Mouse (Mus musculus): ENCODE data around the gene Rab1b. TPM values are rescaled to one million over a fixed set of nuclear protein-coding genes. Genes with fewer than 3 reads are reported as not detected.
"Not testable (repeated sequence)": the region's sequence is repeated elsewhere in the genome, so short reads cannot be mapped to it uniquely, and the experiment has no call there.

The Rab1b gene
- 225 and 254 TPM in 2 replicates for polyA plus RNA-seq (2014; fragmentation: Nextera tagmentation; extraction: Ambion mirVana)

DNA sequence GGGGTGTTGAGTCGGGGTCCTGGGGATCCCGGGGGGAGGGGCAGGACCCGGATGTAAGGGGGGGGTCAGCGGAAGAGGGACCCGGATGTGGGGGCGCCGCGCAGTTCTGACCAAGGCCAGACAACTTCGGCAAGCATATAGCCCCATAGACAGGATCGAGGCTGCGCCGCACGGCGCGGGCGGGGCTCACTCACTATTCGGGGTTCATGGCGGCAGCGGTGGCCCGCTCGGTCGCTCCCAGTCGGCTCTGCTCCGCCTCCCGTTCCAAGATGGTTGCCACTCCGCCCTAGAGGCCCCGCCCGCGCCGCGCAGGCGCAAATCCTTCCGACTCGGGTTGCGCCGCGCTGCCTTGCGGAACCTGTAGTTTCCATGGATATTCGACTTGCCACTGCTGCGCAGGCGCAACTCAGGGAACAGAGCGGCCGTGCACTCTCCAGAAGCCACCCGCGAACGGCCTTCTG is at the start of gene Rab1b:
Gene Rab1b, minus strand, starts transcription at position 342 of the 461 bp plus-strand sequence.
- Histone ChIP-seq H3K9ac (ENCODE audit: low read depth, low read length) (peak within 1 kb of the TSS; percentile 87), H3K36me3 (ENCODE audit: control insufficient read depth, insufficient read depth, low read length) (peaks cover 75% of the 10 kb centered on the region), H3K27me3 (replicated peaks; ENCODE audit: control insufficient read depth, insufficient read depth, low read length) (no peaks in the 10 kb centered on the region), H3K9me3 (ENCODE audit: control insufficient read depth, low read length) (no peaks in the 10 kb centered on the region), H3K27ac (replicated peaks; ENCODE audit: low read depth, low read length) (peak within 1 kb of the TSS; percentile 96), H3K4me3 (ENCODE audit: low read depth, low read length) (peak within 1 kb of the TSS; percentile 63), H3K4me1 (ENCODE audit: control insufficient read depth, insufficient read depth, low read length) (peaks cover 7% of the 10 kb centered on the region; the same call in 1 of the 2 replicates), H3K4me2 (ENCODE audit: low read depth, low read length) (peak within 1 kb of the TSS; percentile 78)
- DNase-seq (ENCODE audit: low spot score) (peak; percentile 99), ATAC-seq (ENCODE audit: low read depth) (peak; percentile 97)
- under 1% methylated on average over 16 of the region's 46 CpGs for WGBS

DNA sequence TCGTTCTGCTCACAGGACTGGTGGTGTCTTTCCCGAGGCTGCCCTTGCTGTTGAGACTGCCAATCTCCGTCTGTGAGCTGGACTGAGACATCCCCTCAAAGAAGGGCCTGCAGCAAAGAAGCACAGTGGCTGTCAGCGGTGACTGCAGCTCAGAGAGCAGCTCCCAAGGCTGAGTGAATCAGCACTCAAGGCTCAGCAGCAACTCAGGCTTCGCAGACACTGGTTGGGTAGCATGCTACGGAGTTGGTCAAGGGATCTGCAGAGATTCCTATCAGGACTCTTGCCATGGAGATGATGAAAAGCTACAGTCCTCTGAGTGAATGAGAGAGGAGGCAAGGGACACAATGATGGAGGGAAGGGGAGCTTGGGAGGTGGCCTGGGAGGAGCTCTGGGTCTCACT is 45.4 kb upstream of the Rab1b start:
- WGBS = 93% methylated on average over 6 of the region's 6 CpGs
- Histone ChIP-seq H3K4me1 (ENCODE audit: control insufficient read depth, insufficient read depth, low read length) (no peaks in the 10 kb centered on the region), H3K4me2 (ENCODE audit: low read depth, low read length) (no peak overlapping the region), H3K9me3 (ENCODE audit: control insufficient read depth, low read length) (no peaks in the 10 kb centered on the region), H3K27me3 (replicated peaks; ENCODE audit: control insufficient read depth, insufficient read depth, low read length) (no peaks in the 10 kb centered on the region), H3K9ac (ENCODE audit: low read depth, low read length) (no peak overlapping the region), H3K36me3 (ENCODE audit: control insufficient read depth, insufficient read depth, low read length) (peaks cover 38% of the 10 kb centered on the region), H3K27ac (replicated peaks; ENCODE audit: low read depth, low read length) (no peak overlapping the region), H3K4me3 (ENCODE audit: low read depth, low read length) (no peak overlapping the region)
- DNase-seq (ENCODE audit: low spot score) = no peak
- no peak for ATAC-seq (ENCODE audit: low read depth)

DNA sequence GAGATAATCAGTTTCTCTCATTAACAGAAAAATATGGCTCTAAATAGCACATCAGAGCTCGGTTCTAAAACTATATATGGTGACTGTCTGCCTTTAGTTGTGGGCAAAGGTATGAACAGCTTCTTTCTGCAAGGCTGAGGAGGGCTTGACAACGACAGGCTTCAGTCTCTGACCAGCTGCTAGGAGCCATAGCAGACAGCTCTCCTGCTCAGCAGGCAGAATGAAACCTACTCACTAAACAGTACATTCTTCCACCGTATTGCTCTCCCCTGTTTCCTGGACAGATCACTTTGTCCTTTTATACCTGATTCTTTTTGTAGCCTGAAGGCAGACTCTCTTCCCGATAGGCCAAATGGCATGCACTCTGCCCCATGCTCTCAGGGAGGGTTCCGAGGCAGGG is 44.9 kb upstream of the Rab1b start:
- WGBS = 74% methylated on average over 5 of the region's 5 CpGs
- DNase-seq (ENCODE audit: low spot score) (no peak), ATAC-seq (ENCODE audit: low read depth) (no peak)
- H3K4me3 ChIP-seq (ENCODE audit: low read depth, low read length) = no peak overlapping the region
- no peak overlapping the region for H3K4me2 ChIP-seq (ENCODE audit: low read depth, low read length)
- H3K27ac ChIP-seq (replicated peaks; ENCODE audit: low read depth, low read length) = no peak overlapping the region
- no peaks in the 10 kb centered on the region for H3K27me3 ChIP-seq (replicated peaks; ENCODE audit: control insufficient read depth, insufficient read depth, low read length)
- H3K9ac ChIP-seq (ENCODE audit: low read depth, low read length) = no peak overlapping the region
- no peaks in the 10 kb centered on the region for H3K9me3 ChIP-seq (ENCODE audit: control insufficient read depth, low read length)
- H3K4me1 ChIP-seq (ENCODE audit: control insufficient read depth, insufficient read depth, low read length) = no peaks in the 10 kb centered on the region
- H3K36me3 ChIP-seq (ENCODE audit: control insufficient read depth, insufficient read depth, low read length) = peaks cover 38% of the 10 kb centered on the region

DNA sequence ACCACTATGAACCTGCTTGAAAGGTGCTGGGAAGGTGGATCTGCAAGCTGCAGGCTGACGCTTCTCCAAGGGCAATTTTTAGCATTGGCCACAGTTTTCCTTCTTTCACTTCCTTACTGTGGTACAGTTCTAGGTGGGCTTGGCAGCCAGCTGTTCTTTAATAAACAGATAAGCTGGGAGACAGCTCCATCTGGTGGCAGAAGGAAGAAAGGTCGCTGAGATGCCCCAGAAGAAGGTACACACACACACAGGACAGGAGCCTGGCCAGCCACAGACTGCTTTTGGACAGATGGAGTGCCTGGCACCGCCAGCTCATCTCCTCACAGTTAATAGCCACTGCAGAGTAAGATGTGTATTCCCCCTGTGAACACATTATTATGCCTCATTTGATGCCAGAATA is 44.5 kb upstream of the Rab1b start:
- Histone ChIP-seq H3K36me3 (ENCODE audit: control insufficient read depth, insufficient read depth, low read length) (peaks cover 38% of the 10 kb centered on the region), H3K27me3 (replicated peaks; ENCODE audit: control insufficient read depth, insufficient read depth, low read length) (no peaks in the 10 kb centered on the region), H3K4me3 (ENCODE audit: low read depth, low read length) (no peak overlapping the region), H3K4me1 (ENCODE audit: control insufficient read depth, insufficient read depth, low read length) (no peaks in the 10 kb centered on the region), H3K4me2 (ENCODE audit: low read depth, low read length) (no peak overlapping the region), H3K27ac (replicated peaks; ENCODE audit: low read depth, low read length) (no peak overlapping the region), H3K9ac (ENCODE audit: low read depth, low read length) (no peak overlapping the region), H3K9me3 (ENCODE audit: control insufficient read depth, low read length) (no peaks in the 10 kb centered on the region)
- 42% methylated on average over 3 of the region's 3 CpGs for WGBS
- peak; percentile 54 for DNase-seq (ENCODE audit: low spot score)
- no peak for ATAC-seq (ENCODE audit: low read depth)

DNA sequence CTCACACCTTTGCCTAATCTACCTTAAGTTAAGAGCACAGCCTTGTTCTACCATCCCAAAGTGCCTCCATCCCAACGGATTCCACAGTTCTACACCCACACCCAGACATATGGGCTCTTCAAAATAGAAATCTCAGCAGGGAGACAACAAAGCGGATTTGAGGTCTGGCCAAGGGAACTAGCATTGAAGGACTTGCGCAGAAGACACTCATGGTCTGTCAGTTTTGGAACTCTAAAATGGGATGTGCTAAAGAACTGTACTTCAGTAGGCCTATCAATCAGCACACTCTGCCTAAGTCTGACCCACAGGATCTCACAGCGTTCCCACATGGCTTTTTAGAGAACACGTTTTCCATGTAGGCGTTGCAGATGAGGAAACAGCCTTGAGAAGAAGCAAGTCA is 43.5 kb upstream of the Rab1b start:
- ATAC-seq (ENCODE audit: low read depth) = no peak
- peaks cover 35% of the 10 kb centered on the region for H3K36me3 ChIP-seq (ENCODE audit: control insufficient read depth, insufficient read depth, low read length)

DNA sequence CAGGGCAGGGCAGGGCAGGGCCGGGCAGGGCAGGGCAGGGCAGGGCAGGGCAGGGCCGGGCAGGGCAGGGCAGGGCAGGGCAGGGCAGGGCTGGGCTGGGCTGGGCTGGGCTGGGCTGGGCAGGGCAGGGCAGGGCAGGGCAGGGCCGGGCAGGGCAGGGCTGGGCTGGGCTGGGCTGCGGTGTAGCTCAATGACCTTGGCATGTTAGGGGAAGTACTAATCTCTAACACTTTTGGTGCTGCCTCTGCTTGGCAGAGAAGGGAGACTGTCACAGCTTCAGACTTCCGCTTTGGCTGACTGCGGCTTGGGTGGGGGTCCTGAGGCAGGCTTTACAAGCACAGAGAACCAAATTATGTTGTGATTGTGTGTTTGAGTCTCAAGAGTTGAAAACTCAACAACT is 42.2 kb upstream of the Rab1b start:
- ATAC-seq (ENCODE audit: low read depth); H3K4me1 ChIP-seq (ENCODE audit: control insufficient read depth, insufficient read depth, low read length); DNase-seq (ENCODE audit: low spot score): not testable (repeated sequence)

More for the DNA sequence above, 43.5 kb upstream of the Rab1b start:
- Histone ChIP-seq H3K27me3 (replicated peaks; ENCODE audit: control insufficient read depth, insufficient read depth, low read length) (no peaks in the 10 kb centered on the region), H3K4me3 (ENCODE audit: low read depth, low read length) (no peak overlapping the region), H3K4me1 (ENCODE audit: control insufficient read depth, insufficient read depth, low read length) (no peaks in the 10 kb centered on the region), H3K9me3 (ENCODE audit: control insufficient read depth, low read length) (no peaks in the 10 kb centered on the region), H3K27ac (replicated peaks; ENCODE audit: low read depth, low read length) (no peak overlapping the region), H3K4me2 (ENCODE audit: low read depth, low read length) (no peak overlapping the region), H3K9ac (ENCODE audit: low read depth, low read length) (no peak overlapping the region)
- WGBS = 92% methylated on average over 6 of the region's 6 CpGs
- DNase-seq (ENCODE audit: low spot score) = no peak

DNA sequence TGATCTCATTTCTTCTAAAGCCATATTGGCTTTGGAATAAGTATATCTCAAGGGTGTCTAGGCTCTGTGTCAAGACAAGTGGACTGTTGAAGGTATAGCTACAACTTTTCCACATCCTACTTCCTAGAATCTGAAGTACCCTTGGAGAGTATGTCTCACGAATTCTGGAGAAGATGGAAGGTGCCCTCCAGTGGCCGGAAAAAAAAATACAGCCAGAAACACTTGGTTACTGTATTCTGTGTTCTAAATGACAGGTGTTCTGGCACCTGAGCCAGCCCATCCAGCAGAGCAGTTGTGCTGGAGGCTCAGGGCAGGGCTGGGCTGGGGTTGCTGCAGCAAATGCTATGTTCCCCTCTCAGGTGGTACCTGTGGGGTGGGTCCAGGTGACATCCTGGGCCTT is 32.8 kb upstream of the Rab1b start:
- H3K4me3 ChIP-seq (ENCODE audit: low read depth, low read length) = no peak overlapping the region
- no peak overlapping the region for H3K27ac ChIP-seq (replicated peaks; ENCODE audit: low read depth, low read length)
- peak; percentile 44; the same call in 1 of the 2 replicates for ATAC-seq (ENCODE audit: low read depth)
- WGBS = 4% methylated on average over 2 of the region's 2 CpGs
- DNase-seq (ENCODE audit: low spot score) = peak; percentile 65
- no peak overlapping the region for H3K9ac ChIP-seq (ENCODE audit: low read depth, low read length)
- no peaks in the 10 kb centered on the region for H3K9me3 ChIP-seq (ENCODE audit: control insufficient read depth, low read length)
- H3K4me1 ChIP-seq (ENCODE audit: control insufficient read depth, insufficient read depth, low read length) = no peaks in the 10 kb centered on the region
- H3K36me3 ChIP-seq (ENCODE audit: control insufficient read depth, insufficient read depth, low read length) = peaks cover 71% of the 10 kb centered on the region
- H3K27me3 ChIP-seq (replicated peaks; ENCODE audit: control insufficient read depth, insufficient read depth, low read length) = no peaks in the 10 kb centered on the region
- no peak overlapping the region for H3K4me2 ChIP-seq (ENCODE audit: low read depth, low read length)

More for the DNA sequence above, 42.2 kb upstream of the Rab1b start:
- not testable (repeated sequence) for H3K27me3 ChIP-seq (replicated peaks; ENCODE audit: control insufficient read depth, insufficient read depth, low read length); H3K4me2 ChIP-seq (ENCODE audit: low read depth, low read length); H3K9ac ChIP-seq (ENCODE audit: low read depth, low read length); H3K27ac ChIP-seq (replicated peaks; ENCODE audit: low read depth, low read length); H3K4me3 ChIP-seq (ENCODE audit: low read depth, low read length); H3K9me3 ChIP-seq (ENCODE audit: control insufficient read depth, low read length)
- WGBS = 98% methylated on average over 3 of the region's 6 CpGs
- H3K36me3 ChIP-seq (ENCODE audit: control insufficient read depth, insufficient read depth, low read length) = peaks cover 48% of the 10 kb centered on the region

DNA sequence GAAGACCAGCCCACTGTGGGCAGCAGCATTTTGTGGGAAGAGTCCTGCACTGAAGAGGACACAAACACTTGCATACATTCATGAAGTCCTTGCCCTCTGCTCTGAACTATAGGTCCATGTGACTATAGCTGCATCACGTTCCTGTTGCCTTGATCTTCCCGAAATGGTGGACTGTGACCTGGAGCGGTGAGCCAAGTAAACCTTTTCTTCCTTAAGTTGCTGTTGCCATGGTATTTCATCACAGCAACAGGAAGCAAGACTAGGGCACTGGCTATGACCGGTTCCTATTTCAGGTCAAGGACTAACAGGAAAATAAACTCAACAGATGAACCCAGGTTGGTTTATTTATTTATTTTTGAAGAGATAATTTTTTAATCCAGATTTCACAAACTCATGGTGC is 24.4 kb upstream of the Rab1b start:
- no peak overlapping the region for H3K4me2 ChIP-seq (ENCODE audit: low read depth, low read length)
- WGBS = 73% methylated on average over 4 of the region's 4 CpGs
- ATAC-seq (ENCODE audit: low read depth) = no peak

DNA sequence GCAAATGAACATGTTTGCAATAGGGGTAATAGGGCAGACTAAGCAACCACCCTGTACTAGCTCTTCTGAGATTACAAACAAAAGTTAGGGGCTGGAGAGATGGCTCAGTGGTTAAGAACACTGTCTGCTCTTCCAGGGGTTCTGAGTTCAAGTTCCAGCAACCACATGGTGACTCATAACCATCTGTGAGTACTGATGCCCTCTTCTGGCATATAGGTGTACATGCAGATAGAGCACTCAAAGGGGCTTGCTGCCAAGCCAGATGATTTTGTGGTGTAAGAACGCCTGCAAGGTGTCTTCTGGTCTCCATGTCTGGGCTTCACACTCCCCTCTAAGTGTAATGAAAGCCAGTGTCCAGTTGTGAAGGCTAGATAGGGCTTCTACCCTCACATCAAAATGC is 22.9 kb upstream of the Rab1b start:
- Histone ChIP-seq H3K9ac (ENCODE audit: low read depth, low read length) (no peak overlapping the region), H3K4me3 (ENCODE audit: low read depth, low read length) (no peak overlapping the region), H3K4me1 (ENCODE audit: control insufficient read depth, insufficient read depth, low read length) (no peaks in the 10 kb centered on the region), H3K9me3 (ENCODE audit: control insufficient read depth, low read length) (no peaks in the 10 kb centered on the region), H3K27ac (replicated peaks; ENCODE audit: low read depth, low read length) (no peak overlapping the region), H3K27me3 (replicated peaks; ENCODE audit: control insufficient read depth, insufficient read depth, low read length) (no peaks in the 10 kb centered on the region), H3K36me3 (ENCODE audit: control insufficient read depth, insufficient read depth, low read length) (peaks cover 16% of the 10 kb centered on the region), H3K4me2 (ENCODE audit: low read depth, low read length) (no peak overlapping the region)
- ATAC-seq (ENCODE audit: low read depth) (no peak), DNase-seq (ENCODE audit: low spot score) (no peak)
- 60% methylated on average over 1 of the region's 1 CpGs for WGBS

More for the DNA sequence above, 24.4 kb upstream of the Rab1b start:
- H3K4me1 ChIP-seq (ENCODE audit: control insufficient read depth, insufficient read depth, low read length) = no peaks in the 10 kb centered on the region
- no peaks in the 10 kb centered on the region for H3K27me3 ChIP-seq (replicated peaks; ENCODE audit: control insufficient read depth, insufficient read depth, low read length)
- H3K9me3 ChIP-seq (ENCODE audit: control insufficient read depth, low read length) = no peaks in the 10 kb centered on the region
- H3K27ac ChIP-seq (replicated peaks; ENCODE audit: low read depth, low read length) = no peak overlapping the region
- DNase-seq (ENCODE audit: low spot score) = no peak
- H3K4me3 ChIP-seq (ENCODE audit: low read depth, low read length) = no peak overlapping the region
- no peak overlapping the region for H3K9ac ChIP-seq (ENCODE audit: low read depth, low read length)
- peaks cover 30% of the 10 kb centered on the region for H3K36me3 ChIP-seq (ENCODE audit: control insufficient read depth, insufficient read depth, low read length)
